Mouse (Mus musculus) G1E (cell line): ENCODE data around the gene Src. TPM values are rescaled to one million over a fixed set of nuclear protein-coding genes. Genes with fewer than 3 reads are reported as not detected.

Experiments
- ATAC-seq: 2 replicates; pipeline ENCODE4 v1.8.0; 2016; ENCODE audit warnings: mild to moderate bottlenecking; ENCODE audit not compliant: insufficient number of reproducible peaks, poor library complexity, low FRiP score, severe bottlenecking; ENCODE audit errors: extremely low read depth
- DNase-seq: peaks from one replicate; pipeline ENCODE4 v3.0.0; 2012; ENCODE audit warnings: low spot score
- H3K27me3 ChIP-seq: 2 replicates; pipeline ENCODE4 v1.6.1; 2012; ENCODE audit warnings: mild to moderate bottlenecking, low read length, inconsistent platforms; ENCODE audit not compliant: insufficient read depth
- H3K36me3 ChIP-seq: replicated peaks from 2 replicates; pipeline ENCODE3; 2012; ENCODE audit warnings: mild to moderate bottlenecking, inconsistent platforms
- H3K4me1 ChIP-seq: 2 replicates; pipeline ENCODE4 v1.6.1; 2012; ENCODE audit warnings: low read depth, low read length, inconsistent platforms, mixed read lengths; ENCODE audit not compliant: insufficient read depth
- H3K4me3 ChIP-seq: 2 replicates; pipeline ENCODE4 v1.5.1; 2012; ENCODE audit warnings: low read depth, mild to moderate bottlenecking, inconsistent platforms, low read length, moderate library complexity, mixed read lengths
- H3K9me3 ChIP-seq: replicated peaks from 2 replicates; pipeline ENCODE4 v1.6.1; 2012; ENCODE audit warnings: inconsistent platforms
- CTCF ChIP-seq: IDR thresholded peaks from 2 replicates; pipeline ENCODE4 v1.5.1; 2012; ENCODE audit warnings: low read depth, low read length, inconsistent platforms, mixed read lengths
- GATA1 ChIP-seq: IDR thresholded peaks from 2 replicates; pipeline ENCODE4 v1.6.1; 2012; ENCODE audit warnings: borderline replicate concordance, low read length, inconsistent platforms, mixed read lengths
- GATA2 ChIP-seq: IDR thresholded peaks from 2 replicates; pipeline ENCODE4 v1.6.1; 2012; ENCODE audit warnings: low read depth, low read length, inconsistent platforms, borderline replicate concordance
- POLR2AphosphoS5 ChIP-seq: IDR thresholded peaks from 2 replicates; pipeline ENCODE4 v1.6.1; 2012; ENCODE audit warnings: low read depth, low read length, inconsistent platforms; ENCODE audit not compliant: insufficient replicate concordance
- TAL1 ChIP-seq: conservative IDR thresholded peaks from 2 replicates; pipeline ENCODE4 v1.6.1; 2012; ENCODE audit warnings: low read depth, low read length, inconsistent platforms, mixed read lengths
- polyA plus RNA-seq: library from polyadenylated mRNA; stranded (reverse); fragments of >175 nt; gene quantifications from 2 replicates; pipeline ENCODE4 v1.2.3, GENCODE M21; 2012
- total RNA-seq, 2 experiments: library from RNA; stranded (forward) in 1 of 2; stranded (reverse) in 1 of 2; fragments of 200-1000 nt in 1 of 2; fragments of >200 nt in 1 of 2; fragmentation: Nextera tagmentation in 1 of 2; gene quantifications; 2 replicates each; pipeline ENCODE4 v1.2.3; 2014 to 2017

The Src gene
- total and polyA plus RNA-seq, 3 experiments: 0.22 to 0.49 TPM; not detected in 1

- H3K9me3 ChIP-seq: no peaks in the 10 kb centered on the region
- TF ChIP-seq CTCF (no peak), GATA1 (no peak), TAL1 (no peak), GATA2 (no peak), POLR2AphosphoS5 (no peak)
- no peaks in the 10 kb centered on the region for H3K4me1 ChIP-seq
- H3K36me3 ChIP-seq: no peaks in the 10 kb centered on the region
- H3K4me3 ChIP-seq: no peak overlapping the region
- ATAC-seq (no peak), DNase-seq (no peak)
- H3K27me3 ChIP-seq: peaks cover 32% of the 10 kb centered on the region
Measured at GRCm38 (mm10) chr2:157431912-157432311, 13.7 kb downstream of the Src start.

GRCm38 (mm10) chr2:157432476-157432875 is 14.2 kb downstream of the Src start:
- DNase-seq (no peak), ATAC-seq (no peak)
- no peaks in the 10 kb centered on the region for H3K9me3 ChIP-seq
- H3K27me3 ChIP-seq: peaks cover 34% of the 10 kb centered on the region
- H3K36me3 ChIP-seq: no peaks in the 10 kb centered on the region
- H3K4me1 ChIP-seq: no peaks in the 10 kb centered on the region
- no peak overlapping the region for H3K4me3 ChIP-seq
- TF ChIP-seq GATA2 (no peak), TAL1 (no peak), POLR2AphosphoS5 (no peak), GATA1 (no peak), CTCF (no peak)

GRCm38 (mm10) chr2:157434041-157434440 is 15.8 kb downstream of the Src start:
- no peak for TF ChIP-seq CTCF
- TF ChIP-seq GATA1: no peak
- no peak for TF ChIP-seq TAL1
- TF ChIP-seq POLR2AphosphoS5: no peak
- TF ChIP-seq GATA2: no peak
- Histone ChIP-seq H3K36me3 (no peaks in the 10 kb centered on the region), H3K27me3 (peaks cover 44% of the 10 kb centered on the region), H3K4me3 (no peak overlapping the region), H3K4me1 (no peaks in the 10 kb centered on the region), H3K9me3 (no peaks in the 10 kb centered on the region)
- ATAC-seq (no peak), DNase-seq (no peak)

- ATAC-seq (no peak), DNase-seq (no peak)
- no peaks in the 10 kb centered on the region for H3K4me1 ChIP-seq
- H3K27me3 ChIP-seq: peaks cover 44% of the 10 kb centered on the region
- no peak overlapping the region for H3K4me3 ChIP-seq
- no peaks in the 10 kb centered on the region for H3K36me3 ChIP-seq
- no peaks in the 10 kb centered on the region for H3K9me3 ChIP-seq
- TF ChIP-seq CTCF (no peak), GATA1 (no peak), POLR2AphosphoS5 (no peak), GATA2 (no peak), TAL1 (no peak)
Measured at GRCm38 (mm10) chr2:157434497-157434896, 16.3 kb downstream of the Src start.

DNA sequence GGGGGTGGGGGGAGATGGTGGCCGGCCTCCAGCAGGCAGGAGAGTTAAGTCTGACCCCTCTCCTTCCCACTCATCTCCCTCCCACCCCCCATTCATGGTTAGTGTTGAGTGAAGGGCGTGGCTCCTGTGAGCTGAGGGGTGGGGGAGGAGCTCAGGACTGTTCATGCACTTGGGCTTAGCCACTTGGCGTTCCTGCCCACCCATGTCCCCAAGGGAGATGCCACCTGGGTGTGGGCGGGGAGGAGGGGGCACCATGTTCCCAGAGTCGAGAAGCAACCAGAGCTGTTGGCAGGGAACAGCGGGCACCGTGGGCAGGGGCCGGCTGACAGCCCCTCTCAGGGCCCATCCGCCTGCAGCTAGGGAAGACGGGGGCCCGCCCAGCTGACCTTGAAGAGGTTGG is 18.3 kb downstream of the Src start:
- Histone ChIP-seq H3K4me3 (no peak overlapping the region), H3K4me1 (no peaks in the 10 kb centered on the region), H3K36me3 (no peaks in the 10 kb centered on the region), H3K27me3 (peaks cover 41% of the 10 kb centered on the region), H3K9me3 (no peaks in the 10 kb centered on the region)
- ATAC-seq: no peak
- TF ChIP-seq GATA1: no peak
- no peak for TF ChIP-seq POLR2AphosphoS5
- no peak for TF ChIP-seq TAL1
- no peak for TF ChIP-seq GATA2
- no peak for TF ChIP-seq CTCF
- no peak for DNase-seq

DNA sequence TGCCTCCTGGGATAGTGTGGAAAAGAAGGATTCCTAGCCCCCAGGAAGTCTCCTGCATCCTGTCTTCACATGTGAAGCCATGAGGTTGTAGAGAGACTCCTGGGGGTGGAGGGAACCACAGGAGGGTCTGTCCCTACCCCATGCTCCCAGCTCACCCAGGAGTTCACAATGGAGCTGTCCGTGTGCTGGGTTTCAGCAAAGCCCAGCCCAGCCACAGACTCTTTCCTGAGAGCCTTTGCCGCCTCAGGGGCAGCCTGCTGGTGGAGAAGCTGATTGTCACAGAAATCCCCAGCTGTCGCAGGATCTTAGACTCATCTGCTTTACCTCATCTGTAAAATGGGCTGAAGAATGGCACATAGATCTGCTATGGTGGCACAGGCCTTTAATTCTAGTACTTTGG is 18.9 kb downstream of the Src start:
- TF ChIP-seq GATA1: no peak
- Histone ChIP-seq H3K9me3 (no peaks in the 10 kb centered on the region; the same call in 1 of the 2 replicates), H3K4me3 (no peak overlapping the region), H3K4me1 (no peaks in the 10 kb centered on the region), H3K36me3 (no peaks in the 10 kb centered on the region), H3K27me3 (peaks cover 41% of the 10 kb centered on the region)
- no peak for ATAC-seq
- DNase-seq: no peak

- Histone ChIP-seq H3K9me3 (no peaks in the 10 kb centered on the region; the same call in 1 of the 2 replicates), H3K36me3 (no peaks in the 10 kb centered on the region), H3K4me1 (no peaks in the 10 kb centered on the region), H3K27me3 (peaks cover 18% of the 10 kb centered on the region), H3K4me3 (no peak overlapping the region)
- no peak for DNase-seq
- no peak for ATAC-seq
- TF ChIP-seq CTCF (no peak), GATA2 (no peak), GATA1 (no peak), TAL1 (no peak), POLR2AphosphoS5 (no peak)
Measured at GRCm38 (mm10) chr2:157441363-157441762, 23.1 kb downstream of the Src start.
